Mouse (Mus musculus) midbrain, postnatal 0 days (tissue): ENCODE data around the gene Xab2. TPM values are rescaled to one million over a fixed set of nuclear protein-coding genes. Genes with fewer than 3 reads are reported as not detected.

ENCODE experiments used
- ATAC-seq: fragments of 200-750 bp; cut with Nextera tagmentation; 2 replicates; pipeline ENCODE4 v1.8.0; 2017; ENCODE audit warnings: moderate number of reproducible peaks, mild to moderate bottlenecking, moderate TSS enrichment, moderate library complexity; ENCODE audit not compliant: low FRiP score
- DNase-seq: peaks from one replicate; pipeline ENCODE4 v3.0.0-alpha.2; 2015; ENCODE audit warnings: low spot score
- H3K27ac ChIP-seq: fragments of 300-500 bp; sonication (generic); 2 replicates; pipeline ENCODE4 v1.5.1; 2014; ENCODE audit warnings: low read depth, mild to moderate bottlenecking, low read length, mixed read lengths
- H3K27me3 ChIP-seq: fragments of 300-500 bp; sonication (generic); 2 replicates; pipeline ENCODE4 v1.6.1; 2014; ENCODE audit warnings: low read length, control low read depth, mixed read lengths; ENCODE audit not compliant: insufficient read depth
- H3K36me3 ChIP-seq: fragments of 300-500 bp; sonication (generic); 2 replicates; pipeline ENCODE4 v1.6.1; 2014; ENCODE audit warnings: low read length, control low read depth, mixed read lengths; ENCODE audit not compliant: insufficient read depth
- H3K4me1 ChIP-seq: fragments of 300-500 bp; sonication (generic); 2 replicates; pipeline ENCODE4 v1.6.1; 2014; ENCODE audit warnings: mild to moderate bottlenecking, control low read depth, antibody characterized with exemption, low read length, mixed read lengths; ENCODE audit not compliant: insufficient read depth
- H3K4me2 ChIP-seq: fragments of 300-500 bp; sonication (generic); 2 replicates; pipeline ENCODE4 v1.6.1; 2014; ENCODE audit warnings: low read depth, mild to moderate bottlenecking, low read length, mixed read lengths; ENCODE audit not compliant: poor library complexity, severe bottlenecking
- H3K4me3 ChIP-seq: fragments of 300-500 bp; sonication (generic); 2 replicates; pipeline ENCODE4 v1.5.1; 2014; ENCODE audit warnings: low read depth, mild to moderate bottlenecking, low read length, moderate library complexity
- H3K9ac ChIP-seq: fragments of 300-500 bp; sonication (generic); replicated peaks from 2 replicates; pipeline ENCODE4 v1.6.1; 2014; ENCODE audit warnings: mild to moderate bottlenecking, low read length, moderate library complexity, mixed read lengths; ENCODE audit not compliant: poor library complexity, severe bottlenecking
- H3K9me3 ChIP-seq: fragments of 300-500 bp; sonication (generic); 2 replicates; pipeline ENCODE4 v1.6.1; 2016; ENCODE audit warnings: low read length, control low read depth
- CTCF ChIP-seq: IDR thresholded peaks from 2 replicates; pipeline ENCODE4 v1.5.1; 2016; ENCODE audit warnings: antibody characterized with exemption, mild to moderate bottlenecking
- WGBS: fragments of 180-500 bp; shearing (Covaris S2); extraction: QIAGEN DNeasy Blood & Tissue Kit; methylation state at CpG from one replicate; pipeline ENCODE4 v1.1.7; 2014; 5-methylcytosine and 5-hydroxymethylcytosine counted together
- polyA plus RNA-seq: library from polyadenylated mRNA; unstranded; fragments of >200 nt; fragmentation: Nextera tagmentation; extraction: Ambion mirVana; gene quantifications from 2 replicates; pipeline ENCODE4 v1.2.1, GENCODE M21; 2015
- total RNA-seq: library from RNA; depleted of rRNA; stranded (reverse); fragments of >200 nt; gene quantifications from 2 replicates; pipeline ENCODE4 v1.2.3, GENCODE M21; 2014

Xab2 gene
- total and polyA plus RNA-seq, 2 experiments from 2014 or later: 31.7 to 41.9 TPM

GRCm38 (mm10) chr8:3655526-3655925 is 34.4 kb upstream of the Xab2 start, which contains the start of gene Retn:
Gene Retn (plus strand): TSS chr8:3655770.
- H3K27ac ChIP-seq: no peak within 1 kb of the TSS
- no peaks in the 10 kb centered on the region for H3K36me3 ChIP-seq
- no peak for DNase-seq
- 59% methylated on average over 3 of the region's 3 CpGs for WGBS
- H3K9me3 ChIP-seq: no peaks in the 10 kb centered on the region
- H3K9ac ChIP-seq: no peak within 1 kb of the TSS
- no peak for ATAC-seq
- no peak within 1 kb of the TSS for H3K4me3 ChIP-seq
- TF ChIP-seq CTCF: no peak
- no peaks in the 10 kb centered on the region for H3K4me1 ChIP-seq
- no peaks in the 10 kb centered on the region for H3K27me3 ChIP-seq
- no peak within 1 kb of the TSS for H3K4me2 ChIP-seq

- no peak overlapping the region for H3K27ac ChIP-seq
- ATAC-seq (no peak), DNase-seq (no peak)
- no peak overlapping the region for H3K4me2 ChIP-seq
- no peaks in the 10 kb centered on the region for H3K4me1 ChIP-seq
- 73% methylated on average over 11 of the region's 11 CpGs for WGBS
- no peaks in the 10 kb centered on the region for H3K36me3 ChIP-seq
- TF ChIP-seq CTCF: no peak
- no peaks in the 10 kb centered on the region for H3K27me3 ChIP-seq
- H3K4me3 ChIP-seq: no peak overlapping the region
- no peaks in the 10 kb centered on the region for H3K9me3 ChIP-seq
- no peak overlapping the region for H3K9ac ChIP-seq
These were observed 33.8 kb upstream of the Xab2 start for GRCm38 (mm10) chr8:3654726-3655508.

- ATAC-seq: no peak
- DNase-seq: no peak
These were observed 31.7 kb upstream of the Xab2 start for GRCm38 (mm10) chr8:3652845-3653244.

GRCm38 (mm10) chr8:3648990-3649389 is 27.9 kb upstream of the Xab2 start:
- Histone ChIP-seq H3K27ac (no peak overlapping the region), H3K4me1 (no peaks in the 10 kb centered on the region), H3K4me2 (no peak overlapping the region), H3K9me3 (no peaks in the 10 kb centered on the region), H3K36me3 (no peaks in the 10 kb centered on the region), H3K27me3 (no peaks in the 10 kb centered on the region), H3K4me3 (no peak overlapping the region), H3K9ac (no peak overlapping the region)
- 32% methylated on average over 1 of the region's 1 CpGs for WGBS
- no peak for TF ChIP-seq CTCF
- DNase-seq (no peak), ATAC-seq (no peak)

More at GRCm38 (mm10) chr8:3652845-3653244, 31.7 kb upstream of the Xab2 start:
- Histone ChIP-seq H3K4me2 (no peak overlapping the region), H3K4me3 (no peak overlapping the region), H3K9ac (no peak overlapping the region), H3K36me3 (no peaks in the 10 kb centered on the region), H3K27me3 (no peaks in the 10 kb centered on the region), H3K9me3 (no peaks in the 10 kb centered on the region), H3K27ac (no peak overlapping the region), H3K4me1 (no peaks in the 10 kb centered on the region)
- 66% methylated on average over 3 of the region's 3 CpGs for WGBS
- TF ChIP-seq CTCF: no peak

- Histone ChIP-seq H3K4me1 (no peaks in the 10 kb centered on the region), H3K27me3 (no peaks in the 10 kb centered on the region), H3K27ac (no peak overlapping the region), H3K9ac (no peak overlapping the region), H3K9me3 (no peaks in the 10 kb centered on the region), H3K4me3 (no peak overlapping the region), H3K36me3 (no peaks in the 10 kb centered on the region), H3K4me2 (no peak overlapping the region)
- TF ChIP-seq CTCF: no peak
- DNase-seq: no peak
- no peak for ATAC-seq
- WGBS: 69% methylated on average over 2 of the region's 2 CpGs
These were observed 27.2 kb upstream of the Xab2 start for GRCm38 (mm10) chr8:3648268-3648667.

- Histone ChIP-seq H3K36me3 (no peaks in the 10 kb centered on the region), H3K9ac (no peak overlapping the region), H3K27me3 (no peaks in the 10 kb centered on the region), H3K4me1 (no peaks in the 10 kb centered on the region), H3K4me3 (no peak overlapping the region), H3K4me2 (no peak overlapping the region), H3K27ac (no peak overlapping the region), H3K9me3 (no peaks in the 10 kb centered on the region)
- WGBS: 82% methylated on average over 4 of the region's 4 CpGs
- ATAC-seq: no peak
- no peak for DNase-seq
- TF ChIP-seq CTCF: no peak
These were observed 26.4 kb upstream of the Xab2 start for GRCm38 (mm10) chr8:3647561-3647960.
